Mouse (Mus musculus) E14TG2a.4 (cell line): ENCODE measurements at regions not wholly inside any gene's neighbourhood (a gene's known extent, or its start where the extent isn't known, plus 50 kb on each side); places are given as distances from the start of the nearest gene placed in this dataset.

Experiments
- H3K27me3 ChIP-seq: 2 replicates; pipeline ENCODE4 v1.6.1; 2014; ENCODE audit warnings: low read length, control low read depth; ENCODE audit not compliant: insufficient read depth
- H3K36me3 ChIP-seq: 2 replicates; pipeline ENCODE4 v1.6.1; 2014; ENCODE audit warnings: low read length, control low read depth; ENCODE audit not compliant: insufficient read depth
- H3K4me1 ChIP-seq: replicated peaks from 2 replicates; pipeline ENCODE4 v1.6.1; 2014; ENCODE audit warnings: low read depth, low read length, control low read depth
- H3K4me3 ChIP-seq: replicated peaks from 2 replicates; pipeline ENCODE4 v1.5.1; 2014; ENCODE audit warnings: mild to moderate bottlenecking, low read length
- H3K9me3 ChIP-seq: 2 replicates; pipeline ENCODE4 v1.6.1; 2014; ENCODE audit warnings: low read length, control low read depth
- CTCF ChIP-seq: conservative IDR thresholded peaks from 2 replicates; pipeline ENCODE4 v1.5.1; 2014; ENCODE audit warnings: low read length
- NANOG ChIP-seq: IDR thresholded peaks from 2 replicates; pipeline ENCODE4 v1.6.1; 2014; ENCODE audit warnings: borderline replicate concordance, low read length, mixed read lengths
- POU5F1 ChIP-seq: IDR thresholded peaks from 2 replicates; pipeline ENCODE4 v1.6.1; 2014; ENCODE audit warnings: low read length, borderline replicate concordance

DNA sequence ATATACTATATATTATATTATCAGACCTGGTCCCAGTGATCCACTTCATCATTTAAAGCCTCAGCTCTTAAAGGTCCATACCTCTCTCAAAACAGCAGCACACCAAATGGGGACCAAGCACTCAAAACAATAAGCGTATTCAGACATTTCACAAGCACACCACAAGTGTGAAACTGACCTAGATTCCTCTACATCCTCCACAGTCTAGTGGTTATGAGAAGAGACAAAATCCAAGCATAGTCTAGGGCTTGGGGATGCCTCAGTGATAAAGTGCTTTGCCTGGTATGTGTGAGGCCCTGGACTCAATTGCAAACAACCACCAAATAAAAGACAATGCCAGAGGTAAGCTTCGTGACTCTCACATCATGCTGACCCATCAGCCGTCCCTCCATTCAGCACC lies 216.0 kb upstream of the Sox9 start:
- TF ChIP-seq POU5F1 (no peak), CTCF (no peak), NANOG (no peak)
- H3K36me3 ChIP-seq = no peaks in the 10 kb centered on the region
- H3K9me3 ChIP-seq = no peaks in the 10 kb centered on the region
- H3K27me3 ChIP-seq = no peaks in the 10 kb centered on the region
- H3K4me1 ChIP-seq = no peaks in the 10 kb centered on the region
- no peak overlapping the region for H3K4me3 ChIP-seq

DNA sequence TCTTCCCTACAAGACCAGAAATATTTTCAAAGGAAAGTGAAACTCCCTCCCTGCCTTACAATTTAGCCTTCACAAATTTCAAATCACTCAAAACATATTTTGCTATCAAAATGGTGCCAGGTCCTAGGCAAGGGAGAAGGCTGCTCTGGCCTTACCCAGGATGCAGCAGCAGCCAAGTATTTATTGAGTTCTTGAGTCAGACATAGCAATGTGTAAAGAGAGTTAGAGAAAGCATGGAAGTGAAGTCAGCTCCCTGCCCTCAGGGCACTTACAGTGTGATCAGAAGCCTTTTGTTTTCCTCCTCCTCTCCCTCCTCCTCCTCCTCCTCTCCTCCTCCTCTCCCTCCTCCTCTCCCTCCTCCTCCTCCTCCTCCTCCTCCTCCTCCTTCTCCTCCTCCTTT lies 194.6 kb upstream of the Sox9 start:
- TF ChIP-seq POU5F1 (no peak), CTCF (no peak), NANOG (no peak)
- H3K4me3 ChIP-seq = no peak overlapping the region

DNA sequence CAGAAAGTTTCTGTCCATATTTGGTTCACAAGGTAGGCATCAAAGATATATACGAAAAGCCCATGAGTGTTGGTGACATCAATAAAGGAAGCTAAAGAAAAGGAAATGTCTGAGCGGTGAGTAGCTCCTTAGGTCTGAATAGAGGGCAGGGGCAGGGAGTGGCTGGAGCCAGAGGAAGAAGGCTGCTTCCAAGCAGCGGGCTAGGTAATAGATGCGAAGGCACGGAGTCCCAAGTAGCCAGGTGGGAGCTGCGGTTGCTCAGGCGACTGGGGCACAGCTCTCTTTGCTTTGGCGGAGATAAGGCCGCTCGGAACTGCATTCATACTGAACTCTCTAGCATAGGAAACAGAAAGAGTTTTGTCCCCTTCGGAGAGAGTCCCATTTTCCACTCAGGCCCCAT lies 193.9 kb upstream of the Sox9 start:
- no peak overlapping the region for H3K4me3 ChIP-seq
- H3K4me1 ChIP-seq = no peaks in the 10 kb centered on the region
- H3K27me3 ChIP-seq = no peaks in the 10 kb centered on the region
- no peaks in the 10 kb centered on the region for H3K36me3 ChIP-seq
- H3K9me3 ChIP-seq = peaks cover 11% of the 10 kb centered on the region
- TF ChIP-seq NANOG (no peak), POU5F1 (no peak), CTCF (no peak)

More for the DNA sequence above, 194.6 kb upstream of the Sox9 start:
- Histone ChIP-seq H3K36me3 (no peaks in the 10 kb centered on the region), H3K9me3 (peaks cover 11% of the 10 kb centered on the region), H3K27me3 (no peaks in the 10 kb centered on the region), H3K4me1 (no peaks in the 10 kb centered on the region)

DNA sequence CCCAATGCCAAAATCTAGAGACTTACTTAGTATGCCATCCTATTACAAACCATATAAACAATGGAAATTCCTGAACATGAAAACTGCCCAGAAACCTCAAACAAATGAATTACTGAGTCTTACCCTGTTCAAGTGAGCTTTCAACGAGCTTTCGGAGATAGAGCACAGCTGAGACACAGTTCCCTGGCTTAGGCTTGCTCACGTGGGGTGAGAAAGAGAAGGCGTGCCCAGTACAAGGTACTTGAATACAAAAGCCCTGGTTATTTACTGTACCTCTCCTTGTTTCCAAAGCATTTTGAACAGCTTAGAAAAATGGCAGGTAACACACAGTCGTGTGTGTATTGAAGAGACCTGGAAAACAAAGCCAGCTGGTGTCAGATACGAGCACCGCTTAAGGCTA lies 191.8 kb upstream of the Sox9 start:
- Histone ChIP-seq H3K27me3 (no peaks in the 10 kb centered on the region), H3K4me3 (no peak overlapping the region), H3K4me1 (no peaks in the 10 kb centered on the region), H3K9me3 (peaks cover 11% of the 10 kb centered on the region), H3K36me3 (no peaks in the 10 kb centered on the region)
- TF ChIP-seq CTCF = no peak
- TF ChIP-seq POU5F1 = no peak
- TF ChIP-seq NANOG = no peak

DNA sequence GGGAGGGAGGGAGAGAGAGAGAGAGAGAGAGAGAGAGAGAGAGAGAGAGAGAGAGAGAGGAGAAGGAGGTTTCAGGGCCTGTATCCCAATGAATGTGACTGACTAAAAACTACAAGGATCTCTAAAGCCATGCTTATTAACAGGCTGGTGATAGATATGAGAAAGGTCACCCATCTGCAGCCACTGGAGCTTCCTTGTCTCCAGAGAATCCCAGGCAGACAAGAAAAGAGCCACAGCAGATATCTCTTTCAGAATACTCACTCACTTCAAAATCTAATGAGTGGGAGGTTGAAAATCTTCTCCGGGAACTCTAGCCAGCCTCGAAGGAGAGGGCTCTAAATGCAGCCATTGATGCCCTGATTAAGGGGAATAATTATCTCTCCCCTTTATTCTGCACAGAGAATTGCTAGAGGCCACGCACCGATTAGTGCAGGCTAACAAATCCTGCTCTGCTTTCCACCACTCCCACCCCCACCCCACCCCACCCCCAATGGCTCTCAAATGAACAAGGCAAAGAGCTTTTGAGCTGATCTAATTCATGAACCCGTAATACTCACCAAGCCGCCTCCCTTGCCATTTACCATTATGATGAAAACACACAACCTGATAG lies 189.5 kb upstream of the Sox9 start:
- no peaks in the 10 kb centered on the region for H3K4me1 ChIP-seq
- peaks cover 11% of the 10 kb centered on the region for H3K9me3 ChIP-seq
- H3K36me3 ChIP-seq = no peaks in the 10 kb centered on the region
- TF ChIP-seq CTCF (no peak), NANOG (no peak), POU5F1 (no peak)
- H3K27me3 ChIP-seq = no peaks in the 10 kb centered on the region
- H3K4me3 ChIP-seq = no peak overlapping the region

DNA sequence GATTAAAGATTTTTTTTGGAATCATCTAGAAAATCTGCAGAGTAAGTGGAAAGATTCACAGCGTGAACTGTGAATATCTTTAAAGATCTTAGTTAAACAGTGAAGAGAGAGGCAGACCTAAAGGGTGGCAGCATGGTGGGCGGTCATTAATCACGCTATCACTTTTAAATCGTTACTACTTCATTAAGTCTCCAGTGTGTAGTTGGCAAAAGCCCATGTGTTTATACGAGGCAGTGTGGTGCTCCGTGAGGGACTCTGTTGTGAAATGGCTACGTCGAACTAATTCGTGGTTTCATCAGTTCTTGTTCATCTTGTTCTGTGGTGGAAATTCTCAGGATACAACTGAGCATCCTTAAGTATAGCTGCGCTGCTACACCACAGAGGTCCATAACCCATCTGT lies 188.2 kb upstream of the Sox9 start:
- Histone ChIP-seq H3K4me1 (no peaks in the 10 kb centered on the region), H3K4me3 (no peak overlapping the region), H3K27me3 (no peaks in the 10 kb centered on the region), H3K9me3 (peaks cover 11% of the 10 kb centered on the region), H3K36me3 (no peaks in the 10 kb centered on the region)
- no peak for TF ChIP-seq NANOG
- no peak for TF ChIP-seq CTCF
- TF ChIP-seq POU5F1 = no peak

DNA sequence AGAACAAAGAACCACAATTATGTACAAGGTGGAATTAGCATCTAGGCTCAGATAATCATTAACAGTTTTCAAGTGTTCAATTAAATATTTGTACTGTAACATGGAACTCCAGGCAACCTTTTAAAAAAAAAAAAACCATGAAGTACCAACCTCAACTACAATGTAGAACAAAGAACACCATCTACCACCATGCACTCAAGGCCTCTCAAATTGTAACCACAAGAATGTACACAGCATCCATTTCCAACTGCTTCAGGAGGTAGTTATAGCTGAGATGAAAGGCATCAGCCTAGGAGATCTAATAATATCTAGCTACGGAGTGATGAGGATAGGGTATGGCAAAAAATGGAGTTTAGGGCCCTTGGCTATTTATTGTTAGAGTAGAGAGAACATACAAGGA lies 174.7 kb upstream of the Sox9 start:
- Histone ChIP-seq H3K27me3 (no peaks in the 10 kb centered on the region), H3K36me3 (no peaks in the 10 kb centered on the region), H3K4me1 (0 out of 2 replicates have a peak, but pooled peaks cover 7% of the 10 kb centered on the region), H3K9me3 (no peaks in the 10 kb centered on the region), H3K4me3 (no peak overlapping the region)
- TF ChIP-seq CTCF (no peak), POU5F1 (no peak), NANOG (no peak)

DNA sequence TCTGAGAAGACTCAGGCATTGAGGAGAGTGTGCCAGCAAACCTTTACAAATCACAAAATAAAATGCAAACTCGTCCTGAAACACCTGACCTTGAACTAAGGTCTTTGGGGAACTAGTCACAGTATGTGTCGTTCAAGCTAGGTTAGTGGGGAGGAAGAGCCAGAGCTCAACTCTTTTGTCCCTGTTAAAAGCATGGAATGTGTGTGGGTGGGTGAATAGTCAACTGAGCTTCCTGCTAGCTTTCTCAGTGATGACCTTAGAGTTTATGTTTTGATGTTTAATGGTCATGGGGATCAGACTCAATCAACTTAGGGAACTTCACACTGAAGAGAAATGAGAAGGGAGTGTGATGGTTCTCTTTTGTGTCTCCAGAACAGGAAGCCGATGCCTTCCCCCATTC lies 172.7 kb upstream of the Sox9 start:
- no peak overlapping the region for H3K4me3 ChIP-seq
- no peak for TF ChIP-seq CTCF
- TF ChIP-seq POU5F1 = no peak
- TF ChIP-seq NANOG = peak; percentile 81
- H3K27me3 ChIP-seq = no peaks in the 10 kb centered on the region
- H3K9me3 ChIP-seq = no peaks in the 10 kb centered on the region
- H3K4me1 ChIP-seq = 0 out of 2 replicates have a peak, but pooled peaks cover 7% of the 10 kb centered on the region
- H3K36me3 ChIP-seq = no peaks in the 10 kb centered on the region

DNA sequence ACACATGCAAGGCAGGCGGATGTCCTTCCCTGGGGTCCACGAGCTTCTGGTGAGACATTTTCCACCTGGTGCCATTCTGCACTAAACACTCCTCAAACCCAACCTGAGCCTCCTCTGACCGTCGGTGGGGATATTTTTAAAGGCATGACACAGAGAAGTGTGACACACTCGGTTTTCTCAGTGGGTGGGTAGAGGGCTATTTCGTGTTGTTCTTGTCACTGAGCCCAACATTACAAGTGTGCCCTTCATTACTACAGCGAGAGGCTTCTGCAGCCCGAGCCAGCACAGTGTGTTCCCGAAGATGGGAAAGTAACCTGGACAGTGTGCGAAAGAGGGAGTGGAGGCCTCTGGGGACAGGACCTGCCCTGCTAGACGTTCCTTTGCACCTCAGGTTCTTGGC lies 171.0 kb upstream of the Sox9 start:
- 0 out of 2 replicates have a peak, but pooled peaks cover 7% of the 10 kb centered on the region for H3K4me1 ChIP-seq
- TF ChIP-seq NANOG (no peak), POU5F1 (no peak), CTCF (no peak)
- H3K36me3 ChIP-seq = no peaks in the 10 kb centered on the region
- H3K9me3 ChIP-seq = no peaks in the 10 kb centered on the region
- H3K4me3 ChIP-seq = no peak overlapping the region
- no peaks in the 10 kb centered on the region for H3K27me3 ChIP-seq
